Mouse (Mus musculus): ENCODE measurements around the gene Parvb. TPM values are rescaled to one million over a fixed set of nuclear protein-coding genes. Genes with fewer than 3 reads are reported as not detected.

Parvb gene
- polyA plus RNA-seq, 1 experiment from 2014 or later = 3.7 TPM

GRCm38 (mm10) chr15:84301641-84302420 is 70.0 kb downstream of the Parvb start:
- Histone ChIP-seq H3K9ac (no peak overlapping the region), H3K4me2 (no peak overlapping the region), H3K4me1 (replicated peaks) (peaks cover 77% of the 10 kb centered on the region), H3K27ac (replicated peaks) (0 out of 2 replicates have a peak overlapping the region, but pooled peaks have one; percentile 9), H3K36me3 (no peaks in the 10 kb centered on the region), H3K27me3 (no peaks in the 10 kb centered on the region), H3K4me3 (no peak overlapping the region), H3K9me3 (no peaks in the 10 kb centered on the region)
- ATAC-seq (ENCODE audit: low FRiP score, low read depth) = no peak
- 22% methylated on average over 8 of the region's 8 CpGs for WGBS

- H3K4me3 ChIP-seq = no peak overlapping the region
- H3K36me3 ChIP-seq = no peaks in the 10 kb centered on the region
- no peak overlapping the region for H3K9ac ChIP-seq
- no peak overlapping the region for H3K27ac ChIP-seq (replicated peaks)
- H3K9me3 ChIP-seq = no peaks in the 10 kb centered on the region
- 81% methylated on average over 10 of the region's 10 CpGs for WGBS
- no peak for ATAC-seq (ENCODE audit: low FRiP score, low read depth)
- H3K27me3 ChIP-seq = no peaks in the 10 kb centered on the region
- H3K4me2 ChIP-seq = no peak overlapping the region
- H3K4me1 ChIP-seq (replicated peaks) = peaks cover 73% of the 10 kb centered on the region
These were observed 71.4 kb downstream of the Parvb start for GRCm38 (mm10) chr15:84303264-84303663.

GRCm38 (mm10) chr15:84305333-84305732 is 73.5 kb downstream of the Parvb start:
- peaks cover 55% of the 10 kb centered on the region for H3K4me1 ChIP-seq (replicated peaks)
- 21% methylated on average over 10 of the region's 10 CpGs for WGBS

GRCm38 (mm10) chr15:84310271-84310670 is 78.4 kb downstream of the Parvb start:
- no peak overlapping the region for H3K4me3 ChIP-seq
- H3K27ac ChIP-seq (replicated peaks) = 0 out of 2 replicates have a peak overlapping the region, but pooled peaks have one; percentile 30
- no peaks in the 10 kb centered on the region for H3K27me3 ChIP-seq
- 48% methylated on average over 11 of the region's 11 CpGs for WGBS
- no peaks in the 10 kb centered on the region for H3K9me3 ChIP-seq
- H3K9ac ChIP-seq = no peak overlapping the region
- no peak for ATAC-seq (ENCODE audit: low FRiP score, low read depth)
- H3K36me3 ChIP-seq = no peaks in the 10 kb centered on the region
- no peak overlapping the region for H3K4me2 ChIP-seq
- H3K4me1 ChIP-seq (replicated peaks) = peaks cover 33% of the 10 kb centered on the region

More at GRCm38 (mm10) chr15:84305333-84305732, 73.5 kb downstream of the Parvb start:
- no peak for ATAC-seq (ENCODE audit: low FRiP score, low read depth)
- no peak overlapping the region for H3K4me3 ChIP-seq
- no peaks in the 10 kb centered on the region for H3K27me3 ChIP-seq
- H3K9me3 ChIP-seq = no peaks in the 10 kb centered on the region
- no peaks in the 10 kb centered on the region for H3K36me3 ChIP-seq
- H3K27ac ChIP-seq (replicated peaks) = peak overlapping the region; percentile 36
- no peak overlapping the region for H3K4me2 ChIP-seq
- H3K9ac ChIP-seq = no peak overlapping the region

- Histone ChIP-seq H3K4me1 (replicated peaks) (peaks cover 30% of the 10 kb centered on the region), H3K9ac (no peak overlapping the region), H3K9me3 (no peaks in the 10 kb centered on the region), H3K4me2 (no peak overlapping the region), H3K4me3 (no peak overlapping the region), H3K36me3 (no peaks in the 10 kb centered on the region), H3K27ac (replicated peaks) (no peak overlapping the region), H3K27me3 (no peaks in the 10 kb centered on the region)
- 79% methylated on average over 9 of the region's 9 CpGs for WGBS
- no peak for ATAC-seq (ENCODE audit: low FRiP score, low read depth)
These were observed 79.6 kb downstream of the Parvb start for GRCm38 (mm10) chr15:84311295-84312085.

- no peak overlapping the region for H3K4me2 ChIP-seq
- no peak for ATAC-seq (ENCODE audit: low FRiP score, low read depth)
- H3K9me3 ChIP-seq = no peaks in the 10 kb centered on the region
- 66% methylated on average over 9 of the region's 10 CpGs for WGBS
- no peak overlapping the region for H3K4me3 ChIP-seq
- no peaks in the 10 kb centered on the region for H3K36me3 ChIP-seq
- no peaks in the 10 kb centered on the region for H3K27me3 ChIP-seq
- no peak overlapping the region for H3K27ac ChIP-seq (replicated peaks)
- H3K4me1 ChIP-seq (replicated peaks) = peaks cover 30% of the 10 kb centered on the region
- H3K9ac ChIP-seq = no peak overlapping the region
These were observed 81.2 kb downstream of the Parvb start for GRCm38 (mm10) chr15:84312878-84313565.

- Histone ChIP-seq H3K9me3 (no peaks in the 10 kb centered on the region), H3K27ac (replicated peaks) (0 out of 2 replicates have a peak overlapping the region, but pooled peaks have one; percentile 50), H3K27me3 (no peaks in the 10 kb centered on the region), H3K4me1 (replicated peaks) (peaks cover 30% of the 10 kb centered on the region), H3K4me2 (no peak overlapping the region), H3K9ac (no peak overlapping the region), H3K4me3 (no peak overlapping the region), H3K36me3 (no peaks in the 10 kb centered on the region)
- ATAC-seq (ENCODE audit: low FRiP score, low read depth) = no peak
- WGBS = 30% methylated on average over 9 of the region's 9 CpGs
These were observed 81.7 kb downstream of the Parvb start for GRCm38 (mm10) chr15:84313566-84313878.

- Histone ChIP-seq H3K9ac (no peak overlapping the region), H3K27ac (replicated peaks) (peak overlapping the region; percentile 50), H3K4me1 (replicated peaks) (peaks cover 30% of the 10 kb centered on the region), H3K4me2 (no peak overlapping the region), H3K9me3 (no peaks in the 10 kb centered on the region), H3K4me3 (no peak overlapping the region), H3K27me3 (no peaks in the 10 kb centered on the region), H3K36me3 (no peaks in the 10 kb centered on the region)
- 23% methylated on average over 18 of the region's 18 CpGs for WGBS
- ATAC-seq (ENCODE audit: low FRiP score, low read depth) = no peak
These were observed 82.7 kb downstream of the Parvb start for GRCm38 (mm10) chr15:84314420-84315080.

- 41% methylated on average over 15 of the region's 15 CpGs for WGBS
These were observed 83.6 kb downstream of the Parvb start for GRCm38 (mm10) chr15:84315276-84316046.

GRCm38 (mm10) chr15:84319393-84319792 is 87.5 kb downstream of the Parvb start:
- Histone ChIP-seq H3K4me3 (no peak overlapping the region), H3K27me3 (no peaks in the 10 kb centered on the region), H3K4me2 (no peak overlapping the region), H3K27ac (replicated peaks) (no peak overlapping the region), H3K4me1 (replicated peaks) (peaks cover 8% of the 10 kb centered on the region), H3K36me3 (no peaks in the 10 kb centered on the region), H3K9me3 (no peaks in the 10 kb centered on the region), H3K9ac (no peak overlapping the region)
- WGBS = 89% methylated on average over 4 of the region's 4 CpGs
- ATAC-seq (ENCODE audit: low FRiP score, low read depth) = no peak

More at GRCm38 (mm10) chr15:84315276-84316046, 83.6 kb downstream of the Parvb start:
- H3K27me3 ChIP-seq = no peaks in the 10 kb centered on the region
- no peak overlapping the region for H3K9ac ChIP-seq
- no peak overlapping the region for H3K4me2 ChIP-seq
- no peaks in the 10 kb centered on the region for H3K9me3 ChIP-seq
- no peak for ATAC-seq (ENCODE audit: low FRiP score, low read depth)
- peaks cover 26% of the 10 kb centered on the region for H3K4me1 ChIP-seq (replicated peaks)
- H3K36me3 ChIP-seq = no peaks in the 10 kb centered on the region
- no peak overlapping the region for H3K4me3 ChIP-seq
- no peak overlapping the region for H3K27ac ChIP-seq (replicated peaks)

GRCm38 (mm10) chr15:84321544-84322174 is 89.8 kb downstream of the Parvb start:
- no peaks in the 10 kb centered on the region for H3K36me3 ChIP-seq
- no peak for ATAC-seq (ENCODE audit: low FRiP score, low read depth)
- H3K4me1 ChIP-seq (replicated peaks) = no peaks in the 10 kb centered on the region
- H3K9me3 ChIP-seq = no peaks in the 10 kb centered on the region
- no peaks in the 10 kb centered on the region for H3K27me3 ChIP-seq
- no peak overlapping the region for H3K4me2 ChIP-seq
- H3K4me3 ChIP-seq = no peak overlapping the region
- H3K27ac ChIP-seq (replicated peaks) = no peak overlapping the region
- no peak overlapping the region for H3K9ac ChIP-seq
- 75% methylated on average over 7 of the region's 8 CpGs for WGBS

Measured in hindbrain, embryonic 15.5 days (tissue).